Mouse (Mus musculus) kidney, embryonic 14.5 days (tissue): Measurements from ENCODE around the gene Aldh5a1. TPM values are rescaled to one million over a fixed set of nuclear protein-coding genes. Genes with fewer than 3 reads are reported as not detected.

Experiments
- ATAC-seq: fragments of 200-750 bp; cut with Nextera tagmentation; 2 replicates; pipeline ENCODE4 v1.8.0; 2017; ENCODE audit warnings: moderate number of reproducible peaks, mild to moderate bottlenecking, moderate TSS enrichment, moderate library complexity; ENCODE audit not compliant: low FRiP score, low TSS enrichment
- H3K27ac ChIP-seq: fragments of 300-500 bp; sonication (generic); 2 replicates; pipeline ENCODE4 v1.5.1; 2014; ENCODE audit warnings: low read depth, mild to moderate bottlenecking, low read length, moderate library complexity, mixed read lengths
- H3K27me3 ChIP-seq: fragments of 300-500 bp; sonication (generic); 2 replicates; pipeline ENCODE4 v1.6.1; 2014; ENCODE audit warnings: mild to moderate bottlenecking, low read length; ENCODE audit not compliant: control insufficient read depth, insufficient read depth
- H3K36me3 ChIP-seq: fragments of 300-500 bp; sonication (generic); 2 replicates; pipeline ENCODE4 v1.6.1; 2014; ENCODE audit warnings: low read length, mixed read lengths; ENCODE audit not compliant: control insufficient read depth, insufficient read depth
- H3K4me1 ChIP-seq: fragments of 300-500 bp; sonication (generic); 2 replicates; pipeline ENCODE4 v1.6.1; 2014; ENCODE audit warnings: low read length, mixed read lengths; ENCODE audit not compliant: control insufficient read depth, insufficient read depth
- H3K4me2 ChIP-seq: fragments of 300-500 bp; sonication (generic); replicated peaks from 2 replicates; pipeline ENCODE4 v1.6.1; 2014; ENCODE audit warnings: low read depth, mild to moderate bottlenecking, low read length
- H3K4me3 ChIP-seq: fragments of 300-500 bp; sonication (generic); 2 replicates; pipeline ENCODE4 v1.5.1; 2014; ENCODE audit warnings: mild to moderate bottlenecking, low read length
- H3K9ac ChIP-seq: fragments of 300-500 bp; sonication (generic); 2 replicates; pipeline ENCODE4 v1.6.1; 2014; ENCODE audit warnings: low read depth, mild to moderate bottlenecking, low read length, moderate library complexity
- H3K9me3 ChIP-seq: fragments of 300-500 bp; sonication (generic); 2 replicates; pipeline ENCODE4 v1.6.1; 2016; ENCODE audit warnings: low read length; ENCODE audit not compliant: control insufficient read depth
- WGBS: fragments of 180-500 bp; shearing (Covaris S2); extraction: QIAGEN DNeasy Blood & Tissue Kit; methylation state at CpG from one replicate; pipeline ENCODE4 v1.1.7; 2014; 5-methylcytosine and 5-hydroxymethylcytosine counted together
- polyA plus RNA-seq: library from polyadenylated mRNA; unstranded; fragments of >200 nt; fragmentation: Nextera tagmentation; extraction: Ambion mirVana; gene quantifications from 2 replicates; pipeline ENCODE4 v1.2.1, GENCODE M21; 2014

The Aldh5a1 gene
- polyA plus RNA-seq, 1 experiment from 2014 or later = 8.7 TPM

- ATAC-seq = peak; percentile 75
- H3K4me1 ChIP-seq = peaks cover 3% of the 10 kb centered on the region; the same call in 1 of the 2 replicates
- no peak overlapping the region for H3K9ac ChIP-seq
- H3K36me3 ChIP-seq = no peaks in the 10 kb centered on the region
- 31% methylated on average over 9 of the region's 9 CpGs for WGBS
- H3K27ac ChIP-seq = peak overlapping the region; percentile 55; the same call in 1 of the 2 replicates
- H3K4me3 ChIP-seq = no peak overlapping the region
- no peaks in the 10 kb centered on the region for H3K9me3 ChIP-seq
- no peak overlapping the region for H3K4me2 ChIP-seq
- no peaks in the 10 kb centered on the region for H3K27me3 ChIP-seq
Measured at GRCm38 (mm10) chr13:24866430-24867402, 70.7 kb downstream of the Aldh5a1 start.

DNA sequence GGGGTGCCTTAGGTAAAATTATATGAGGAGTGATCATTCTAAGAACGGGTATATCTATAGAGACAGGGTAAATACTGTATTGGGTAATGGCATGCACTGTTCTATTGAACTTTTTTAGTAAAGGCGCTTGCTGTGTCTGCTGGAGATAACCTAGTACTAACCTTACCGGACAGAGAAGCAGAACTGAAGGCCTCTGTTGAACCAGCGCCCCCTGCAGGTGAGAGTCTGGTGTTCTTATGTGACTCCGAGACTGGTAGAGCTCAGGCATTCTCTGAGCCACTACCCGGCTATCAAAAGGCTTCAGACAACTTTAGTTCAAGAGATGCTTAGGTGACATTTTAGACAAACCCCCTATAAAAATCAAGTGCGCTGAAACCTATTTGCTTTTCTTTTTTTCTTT is 74.9 kb downstream of the Aldh5a1 start:
- Histone ChIP-seq H3K27ac (no peak overlapping the region), H3K4me2 (no peak overlapping the region), H3K27me3 (no peaks in the 10 kb centered on the region), H3K4me3 (no peak overlapping the region), H3K9ac (no peak overlapping the region), H3K4me1 (peaks cover 3% of the 10 kb centered on the region; the same call in 1 of the 2 replicates), H3K36me3 (no peaks in the 10 kb centered on the region), H3K9me3 (no peaks in the 10 kb centered on the region)
- ATAC-seq = no peak
- WGBS = 68% methylated on average over 7 of the region's 7 CpGs

GRCm38 (mm10) chr13:24862021-24862420 is 75.4 kb downstream of the Aldh5a1 start:
- ATAC-seq = no peak
- WGBS = 46% methylated on average over 7 of the region's 7 CpGs
- no peak overlapping the region for H3K4me2 ChIP-seq

DNA sequence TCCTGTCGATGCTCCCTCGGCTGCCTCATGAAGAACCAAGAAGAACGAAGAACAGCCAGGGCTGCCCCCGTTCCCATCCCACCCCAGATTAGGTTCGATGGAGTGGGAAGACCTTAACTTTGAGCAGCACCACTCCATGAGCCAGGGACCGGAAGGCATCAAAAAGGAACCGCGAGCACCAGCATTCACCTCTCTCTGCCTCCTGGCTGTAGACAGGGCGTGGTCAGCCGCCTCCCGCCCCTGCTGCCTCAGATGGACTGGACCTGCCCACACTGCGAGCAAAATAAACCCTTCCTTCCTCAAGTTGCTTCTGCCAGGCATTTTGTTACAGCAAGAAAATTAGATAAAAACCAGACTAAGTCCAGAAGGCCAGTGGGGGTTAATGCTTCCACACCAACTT is 76.4 kb downstream of the Aldh5a1 start:
- Histone ChIP-seq H3K9me3 (no peaks in the 10 kb centered on the region), H3K4me3 (no peak overlapping the region), H3K27me3 (no peaks in the 10 kb centered on the region), H3K4me2 (no peak overlapping the region), H3K4me1 (peaks cover 3% of the 10 kb centered on the region; the same call in 1 of the 2 replicates), H3K9ac (no peak overlapping the region), H3K27ac (no peak overlapping the region), H3K36me3 (no peaks in the 10 kb centered on the region)
- 67% methylated on average over 12 of the region's 12 CpGs for WGBS
- ATAC-seq = no peak

More at GRCm38 (mm10) chr13:24862021-24862420, 75.4 kb downstream of the Aldh5a1 start:
- Histone ChIP-seq H3K4me3 (no peak overlapping the region), H3K27ac (no peak overlapping the region), H3K9ac (no peak overlapping the region), H3K27me3 (no peaks in the 10 kb centered on the region), H3K36me3 (no peaks in the 10 kb centered on the region), H3K9me3 (no peaks in the 10 kb centered on the region), H3K4me1 (peaks cover 3% of the 10 kb centered on the region; the same call in 1 of the 2 replicates)

DNA sequence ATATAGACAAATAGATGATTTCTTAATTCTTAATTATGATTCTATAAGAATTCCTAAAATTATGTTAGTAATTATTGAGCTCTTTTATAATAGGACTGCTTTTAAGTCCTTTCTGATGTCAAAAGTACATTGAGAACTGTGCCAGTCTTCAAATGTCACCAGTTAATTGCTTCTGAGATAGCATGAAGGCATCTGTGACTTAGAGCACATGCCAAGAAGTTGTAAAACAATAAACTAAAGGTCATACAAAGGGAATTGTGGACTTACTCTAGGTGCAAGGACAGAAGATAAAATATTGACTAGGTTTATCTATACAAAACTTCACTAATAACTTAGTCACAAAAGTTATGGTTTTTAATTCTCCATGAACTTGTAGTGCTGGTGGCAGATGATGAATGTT is 78.3 kb downstream of the Aldh5a1 start:
- no peaks in the 10 kb centered on the region for H3K27me3 ChIP-seq
- no peaks in the 10 kb centered on the region for H3K36me3 ChIP-seq
- H3K4me3 ChIP-seq = no peak overlapping the region
- H3K9me3 ChIP-seq = no peaks in the 10 kb centered on the region
- H3K9ac ChIP-seq = no peak overlapping the region
- ATAC-seq = no peak
- H3K4me2 ChIP-seq = no peak overlapping the region
- no peak overlapping the region for H3K27ac ChIP-seq
- 0 out of 2 replicates have a peak, but pooled peaks cover 3% of the 10 kb centered on the region for H3K4me1 ChIP-seq

Other genes starting within 250 kb of the Aldh5a1 start
- not detected in 2 replicates for gene Armh2, start 196.4 kb downstream of the Aldh5a1 start, polyA plus RNA-seq
- 134 and 174 TPM in 2 replicates for gene Gmnn, start 175.7 kb downstream of the Aldh5a1 start, polyA plus RNA-seq
- gene BC005537, start 136.0 kb downstream of the Aldh5a1 start, polyA plus RNA-seq = 35.3 and 41.5 TPM in 2 replicates
- 81.8 and 91.6 TPM in 2 replicates for gene Acot13, start 106.1 kb downstream of the Aldh5a1 start, polyA plus RNA-seq
- gene Tdp2, start 106.0 kb downstream of the Aldh5a1 start, polyA plus RNA-seq = 68.8 and 79.9 TPM in 2 replicates
- 0.29 and 0.64 TPM in 2 replicates for gene D130043K22Rik, start 92.5 kb downstream of the Aldh5a1 start, polyA plus RNA-seq
- 0.39 and 0.74 TPM in 2 replicates for gene Gpld1, start 5.5 kb upstream of the Aldh5a1 start, polyA plus RNA-seq
- 16.3 and 24.5 TPM in 2 replicates for gene Mrs2, start 82.7 kb upstream of the Aldh5a1 start, polyA plus RNA-seq
- 27.2 and 34.5 TPM in 2 replicates for gene Dcdc2a, start 118.3 kb upstream of the Aldh5a1 start, polyA plus RNA-seq